Mouse (Mus musculus): ENCODE results near the gene Tmco3. TPM values are rescaled to one million over a fixed set of nuclear protein-coding genes. Genes with fewer than 3 reads are reported as not detected.
A peak's percentile ranks its signal among the peaks of the same experiment; 100 is the strongest.

Tmco3 gene
- polyA plus RNA-seq, 1 experiment from 2014 or later = 36.0 TPM

- WGBS = 66% methylated on average over 5 of the region's 5 CpGs
- no peaks in the 10 kb centered on the region for H3K27me3 ChIP-seq (replicated peaks)
- H3K4me3 ChIP-seq (replicated peaks) = no peak overlapping the region
- H3K4me1 ChIP-seq = no peaks in the 10 kb centered on the region
- H3K36me3 ChIP-seq = no peaks in the 10 kb centered on the region
- no peak overlapping the region for H3K4me2 ChIP-seq
- H3K9me3 ChIP-seq = no peaks in the 10 kb centered on the region
- no peak for ATAC-seq (ENCODE audit: insufficient read depth, low FRiP score, low read depth)
- no peak overlapping the region for H3K27ac ChIP-seq
- no peak overlapping the region for H3K9ac ChIP-seq
Observed at GRCm38 (mm10) chr8:13276941-13277447, 11.0 kb upstream of the Tmco3 start.

GRCm38 (mm10) chr8:13283200-13283599, 4.8 kb upstream of the Tmco3 start:
- no peak overlapping the region for H3K4me3 ChIP-seq (replicated peaks)
- H3K36me3 ChIP-seq = no peaks in the 10 kb centered on the region
- H3K9me3 ChIP-seq = no peaks in the 10 kb centered on the region
- no peak overlapping the region for H3K4me2 ChIP-seq
- H3K27ac ChIP-seq = no peak overlapping the region
- 0 out of 2 replicates have a peak, but pooled peaks cover 7% of the 10 kb centered on the region for H3K4me1 ChIP-seq
- H3K27me3 ChIP-seq (replicated peaks) = no peaks in the 10 kb centered on the region
- H3K9ac ChIP-seq = no peak overlapping the region
- ATAC-seq (ENCODE audit: insufficient read depth, low FRiP score, low read depth) = no peak
- WGBS = 68% methylated on average over 1 of the region's 1 CpGs

DNA sequence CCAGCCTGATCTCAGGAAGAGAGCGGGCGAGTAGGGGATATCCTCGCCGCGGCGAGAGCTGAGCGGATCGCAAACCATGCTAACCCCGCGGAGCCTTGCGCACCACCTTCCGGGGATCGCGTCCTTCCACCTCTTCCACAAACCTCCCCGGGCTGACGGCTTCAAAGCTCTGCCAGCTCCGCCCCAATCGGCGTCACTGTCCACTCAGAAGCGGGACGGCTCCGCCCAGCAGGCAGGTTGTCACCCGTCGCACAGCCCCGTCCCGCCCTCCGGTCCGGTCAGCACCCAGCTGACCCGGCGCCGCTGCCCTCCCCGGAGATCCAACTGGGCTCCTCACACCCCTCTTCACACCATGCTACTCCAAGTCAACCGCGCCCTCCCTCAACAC, 692 bp upstream of the Tmco3 start:
- Histone ChIP-seq H3K27me3 (replicated peaks) (no peaks in the 10 kb centered on the region), H3K36me3 (no peaks in the 10 kb centered on the region), H3K4me2 (peak overlapping the region; percentile 72), H3K9ac (peak overlapping the region; percentile 68), H3K27ac (peak overlapping the region; percentile 98), H3K4me1 (peaks cover 15% of the 10 kb centered on the region; the same call in 1 of the 2 replicates), H3K9me3 (no peaks in the 10 kb centered on the region), H3K4me3 (replicated peaks) (peak overlapping the region; percentile 78)
- ATAC-seq (ENCODE audit: insufficient read depth, low FRiP score, low read depth) = peak; percentile 86
- WGBS = 0% methylated on average over 34 of the region's 34 CpGs

DNA sequence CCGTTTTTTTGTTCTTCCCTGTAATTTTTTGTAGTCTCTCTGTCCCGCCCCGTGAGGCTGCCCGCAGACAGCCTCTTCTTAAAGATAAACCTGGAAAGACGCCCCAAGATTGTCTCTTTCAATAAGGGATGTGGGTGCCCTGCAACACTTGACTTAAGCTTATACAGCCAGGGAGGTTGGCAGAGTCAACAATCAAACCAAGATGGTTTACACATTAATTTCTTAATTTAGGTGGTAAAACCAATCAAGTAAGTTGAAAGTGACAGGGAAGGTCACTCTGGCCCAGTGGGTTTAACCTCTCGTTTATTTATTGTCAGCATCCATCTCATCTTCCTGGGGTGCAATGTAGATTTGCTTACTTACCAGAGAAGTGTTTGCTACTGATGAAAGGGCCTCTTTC, 656 bp downstream of the Tmco3 start:
- Histone ChIP-seq H3K27ac (0 out of 2 replicates have a peak overlapping the region, but pooled peaks have one; percentile 98), H3K9me3 (no peaks in the 10 kb centered on the region)
- 2% methylated on average over 6 of the region's 6 CpGs for WGBS

DNA sequence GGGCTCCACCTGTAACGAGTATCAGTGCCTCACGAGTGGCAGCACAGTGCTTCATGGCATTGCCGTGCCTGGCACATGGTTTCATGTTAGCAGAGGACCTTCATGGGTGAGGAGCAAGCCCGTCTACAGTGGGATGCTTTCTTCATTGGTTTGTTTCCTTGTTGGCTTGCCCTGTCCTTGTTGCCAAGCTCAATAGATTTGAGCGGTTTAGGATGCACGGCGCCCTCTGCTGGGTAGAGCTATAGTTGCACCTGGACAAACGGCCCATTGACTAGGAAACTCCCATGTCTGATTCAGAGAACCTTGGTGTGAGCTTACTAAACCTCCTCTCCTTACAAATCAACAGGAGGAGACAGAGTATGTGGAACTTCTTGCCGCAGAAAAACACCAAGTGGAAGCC, 4.4 kb downstream of the Tmco3 start:
- Histone ChIP-seq H3K36me3 (peaks cover 30% of the 10 kb centered on the region), H3K27ac (no peak overlapping the region; the same call in 1 of the 2 replicates)
- WGBS = 27% methylated on average over 9 of the region's 9 CpGs

More for the DNA sequence above, 656 bp downstream of the Tmco3 start:
- peak overlapping the region; percentile 78 for H3K4me3 ChIP-seq (replicated peaks)
- H3K4me2 ChIP-seq = peak overlapping the region; percentile 72
- 0 out of 2 replicates have a peak, but pooled peaks cover 5% of the 10 kb centered on the region for H3K36me3 ChIP-seq
- peaks cover 16% of the 10 kb centered on the region; the same call in 1 of the 2 replicates for H3K4me1 ChIP-seq
- no peaks in the 10 kb centered on the region for H3K27me3 ChIP-seq (replicated peaks)
- peak overlapping the region; percentile 68 for H3K9ac ChIP-seq
- ATAC-seq (ENCODE audit: insufficient read depth, low FRiP score, low read depth) = no peak

GRCm38 (mm10) chr8:13293677-13294470, 5.9 kb downstream of the Tmco3 start:
- Histone ChIP-seq H3K36me3 (peaks cover 30% of the 10 kb centered on the region), H3K27ac (no peak overlapping the region), H3K4me3 (replicated peaks) (no peak overlapping the region), H3K4me1 (peaks cover 9% of the 10 kb centered on the region; the same call in 1 of the 2 replicates), H3K9me3 (no peaks in the 10 kb centered on the region), H3K27me3 (replicated peaks) (no peaks in the 10 kb centered on the region), H3K4me2 (no peak overlapping the region), H3K9ac (no peak overlapping the region)
- WGBS = 92% methylated on average over 9 of the region's 9 CpGs
- no peak for ATAC-seq (ENCODE audit: insufficient read depth, low FRiP score, low read depth)

More for the DNA sequence above, 4.4 kb downstream of the Tmco3 start:
- peaks cover 10% of the 10 kb centered on the region; the same call in 1 of the 2 replicates for H3K4me1 ChIP-seq
- no peak for ATAC-seq (ENCODE audit: insufficient read depth, low FRiP score, low read depth)
- no peaks in the 10 kb centered on the region for H3K9me3 ChIP-seq
- no peak overlapping the region for H3K4me3 ChIP-seq (replicated peaks)
- no peak overlapping the region for H3K9ac ChIP-seq
- no peaks in the 10 kb centered on the region for H3K27me3 ChIP-seq (replicated peaks)
- H3K4me2 ChIP-seq = no peak overlapping the region

DNA sequence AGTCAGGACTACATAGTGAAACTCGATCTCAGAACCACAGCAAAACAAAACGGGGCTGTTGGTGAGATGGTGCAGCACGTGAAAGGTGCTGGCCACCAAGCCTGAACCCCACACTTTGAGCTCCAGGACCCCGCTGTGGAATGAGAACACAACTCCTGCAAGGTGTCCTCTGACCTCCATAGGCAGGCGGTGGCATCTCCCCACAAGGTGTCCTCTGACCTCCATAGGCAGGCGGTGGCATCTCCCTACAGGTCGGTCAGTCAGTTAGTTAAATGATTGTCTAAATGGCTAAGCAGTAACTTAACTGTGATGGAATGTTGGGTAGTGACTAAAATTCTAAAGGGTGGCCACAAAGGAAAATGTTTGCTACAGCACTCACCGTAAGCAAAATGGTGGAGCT, 11.6 kb downstream of the Tmco3 start:
- WGBS = 91% methylated on average over 8 of the region's 8 CpGs
- Histone ChIP-seq H3K27me3 (replicated peaks) (no peaks in the 10 kb centered on the region), H3K36me3 (peaks cover 43% of the 10 kb centered on the region), H3K9me3 (no peaks in the 10 kb centered on the region), H3K27ac (no peak overlapping the region), H3K4me3 (replicated peaks) (no peak overlapping the region), H3K4me1 (no peaks in the 10 kb centered on the region), H3K9ac (no peak overlapping the region), H3K4me2 (no peak overlapping the region)
- no peak for ATAC-seq (ENCODE audit: insufficient read depth, low FRiP score, low read depth)

- Histone ChIP-seq H3K27me3 (replicated peaks) (no peaks in the 10 kb centered on the region), H3K9me3 (no peaks in the 10 kb centered on the region), H3K9ac (no peak overlapping the region), H3K4me3 (replicated peaks) (no peak overlapping the region), H3K27ac (no peak overlapping the region), H3K4me1 (no peaks in the 10 kb centered on the region), H3K4me2 (no peak overlapping the region), H3K36me3 (peaks cover 42% of the 10 kb centered on the region)
- no peak for ATAC-seq (ENCODE audit: insufficient read depth, low FRiP score, low read depth)
- 94% methylated on average over 7 of the region's 7 CpGs for WGBS
Observed at GRCm38 (mm10) chr8:13301036-13301435, 13.0 kb downstream of the Tmco3 start.

DNA sequence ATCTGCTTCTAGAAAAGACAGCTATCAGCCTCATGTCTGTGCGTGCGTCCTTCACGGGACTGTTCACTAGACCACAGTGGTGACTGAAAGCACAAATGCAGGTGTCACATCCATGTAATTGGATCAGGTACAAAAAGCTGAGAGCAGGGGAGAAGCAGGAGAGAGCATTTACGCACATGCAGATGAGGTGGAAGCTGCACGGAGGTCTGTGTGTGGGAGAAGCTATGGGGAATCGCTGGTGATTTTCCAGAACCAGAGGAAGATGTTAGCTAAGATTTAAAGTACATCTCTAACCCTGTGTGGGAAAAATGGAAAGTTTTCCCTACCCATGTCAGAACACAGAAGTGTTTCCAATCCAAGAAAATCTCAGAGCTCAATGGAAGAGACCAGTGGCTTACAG, 17.5 kb downstream of the Tmco3 start:
- H3K27ac ChIP-seq = no peak overlapping the region
- H3K4me2 ChIP-seq = no peak overlapping the region
- 92% methylated on average over 6 of the region's 6 CpGs for WGBS
- peaks cover 22% of the 10 kb centered on the region for H3K36me3 ChIP-seq
- no peaks in the 10 kb centered on the region for H3K4me1 ChIP-seq
- no peaks in the 10 kb centered on the region for H3K27me3 ChIP-seq (replicated peaks)
- H3K4me3 ChIP-seq (replicated peaks) = no peak overlapping the region
- no peaks in the 10 kb centered on the region for H3K9me3 ChIP-seq
- ATAC-seq (ENCODE audit: insufficient read depth, low FRiP score, low read depth) = no peak
- no peak overlapping the region for H3K9ac ChIP-seq

DNA sequence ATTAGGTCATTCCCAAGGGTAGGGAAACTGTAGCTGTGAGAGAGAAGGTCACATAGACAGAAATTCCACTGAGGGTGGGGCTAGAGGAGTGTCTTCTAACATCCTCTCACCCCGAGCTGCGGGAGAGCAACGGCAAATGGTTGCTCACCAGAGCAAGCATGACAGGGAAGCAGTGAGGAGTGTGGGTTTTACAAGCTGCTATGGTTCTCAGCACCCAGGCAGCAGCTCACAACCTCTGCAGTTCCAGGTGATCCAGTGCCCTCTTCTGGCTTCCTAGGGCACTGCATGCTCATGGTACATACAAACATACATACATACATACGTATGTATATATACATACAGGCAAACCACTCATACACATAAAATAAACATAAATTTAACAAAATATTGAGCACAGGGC, 17.9 kb downstream of the Tmco3 start:
- no peak overlapping the region for H3K9ac ChIP-seq
- no peak overlapping the region for H3K4me2 ChIP-seq
- 94% methylated on average over 4 of the region's 4 CpGs for WGBS
- no peak overlapping the region for H3K4me3 ChIP-seq (replicated peaks)
- ATAC-seq (ENCODE audit: insufficient read depth, low FRiP score, low read depth) = no peak
- H3K27me3 ChIP-seq (replicated peaks) = no peaks in the 10 kb centered on the region
- no peaks in the 10 kb centered on the region for H3K4me1 ChIP-seq
- H3K9me3 ChIP-seq = no peaks in the 10 kb centered on the region
- no peak overlapping the region for H3K27ac ChIP-seq
- H3K36me3 ChIP-seq = peaks cover 22% of the 10 kb centered on the region

GRCm38 (mm10) chr8:13306309-13306909, 18.4 kb downstream of the Tmco3 start:
- H3K4me1 ChIP-seq = no peaks in the 10 kb centered on the region
- 67% methylated on average over 7 of the region's 7 CpGs for WGBS
- no peaks in the 10 kb centered on the region for H3K9me3 ChIP-seq
- H3K27me3 ChIP-seq (replicated peaks) = no peaks in the 10 kb centered on the region
- H3K36me3 ChIP-seq = peaks cover 22% of the 10 kb centered on the region
- no peak overlapping the region for H3K4me3 ChIP-seq (replicated peaks)
- no peak overlapping the region for H3K9ac ChIP-seq
- H3K4me2 ChIP-seq = no peak overlapping the region
- ATAC-seq (ENCODE audit: insufficient read depth, low FRiP score, low read depth) = no peak
- no peak overlapping the region for H3K27ac ChIP-seq

GRCm38 (mm10) chr8:13306916-13307315, 18.9 kb downstream of the Tmco3 start:
- 79% methylated on average over 9 of the region's 9 CpGs for WGBS
- Histone ChIP-seq H3K9ac (no peak overlapping the region), H3K36me3 (peaks cover 22% of the 10 kb centered on the region), H3K4me1 (no peaks in the 10 kb centered on the region), H3K27ac (no peak overlapping the region), H3K4me2 (no peak overlapping the region), H3K4me3 (replicated peaks) (no peak overlapping the region), H3K27me3 (replicated peaks) (no peaks in the 10 kb centered on the region), H3K9me3 (no peaks in the 10 kb centered on the region)
- ATAC-seq (ENCODE audit: insufficient read depth, low FRiP score, low read depth) = no peak

Data from stomach, embryonic 15.5 days (tissue).